Mouse (Mus musculus): ENCODE results near the gene Rai14.

GRCm38 (mm10) chr15:10738354-10739142 is 24.1 kb upstream of the Rai14 start:
- TF ChIP-seq CTCF (IDR thresholded peaks at IDR 0.05; ENCODE audit: borderline replicate concordance, extremely low read depth, insufficient read depth, insufficient read length) (no peak), POLR2A (IDR thresholded peaks at IDR 0.05; ENCODE audit: borderline replicate concordance, extremely low read depth, insufficient read depth, insufficient read length, poor library complexity, severe bottlenecking) (no peak)
